Mouse (Mus musculus) fat pad, adult 2 months (tissue): ENCODE results near the gene Slit3.

Source experiments
- DNase-seq: peaks from one replicate; pipeline ENCODE4 v3.0.0-alpha.2; 2011; ENCODE audit warnings: low read depth, low spot score; ENCODE audit errors: extremely low read depth

The Slit3 gene

GRCm38 (mm10) chr11:35504916-35505315 lies 383.9 kb downstream of the Slit3 start:
- no peak for DNase-seq

DNA sequence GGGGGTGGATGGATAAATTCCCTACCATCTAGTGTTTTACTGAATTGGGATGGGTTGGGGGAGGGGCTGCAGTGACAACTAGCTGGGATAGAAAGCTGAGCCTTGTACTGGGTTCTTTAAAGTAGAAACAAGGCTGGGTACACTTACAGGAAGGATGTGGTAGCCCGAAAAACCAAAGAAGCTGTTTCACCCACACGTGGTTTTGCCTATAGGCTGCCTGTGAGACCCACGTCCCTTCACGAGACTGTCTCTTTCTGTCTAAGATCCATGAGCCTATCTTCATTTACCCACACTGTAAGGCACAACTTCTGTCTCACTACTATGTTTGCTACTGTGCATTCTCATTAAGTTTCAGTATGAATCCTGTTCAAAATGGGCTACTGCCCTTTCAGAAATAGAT lies 384.3 kb downstream of the Slit3 start:
- no peak for DNase-seq

DNA sequence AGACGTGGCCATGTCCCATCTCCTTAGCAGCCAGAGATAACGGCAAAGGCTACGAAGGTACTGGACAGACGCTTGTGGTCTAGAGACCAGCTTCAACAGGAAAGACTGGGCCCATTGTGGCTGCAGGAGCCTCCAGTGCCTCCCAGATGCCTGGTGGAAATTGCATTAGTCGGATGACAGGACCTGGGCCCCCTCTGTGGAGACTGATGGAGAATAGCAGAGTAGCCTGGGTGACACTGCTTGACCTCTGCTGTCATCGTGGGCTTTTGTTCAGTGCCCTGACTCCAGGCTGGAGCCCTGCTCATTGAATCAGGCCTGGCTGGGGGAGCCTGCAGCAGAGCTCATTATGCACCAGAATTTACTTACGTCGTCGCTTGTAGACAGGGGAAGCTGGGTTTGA lies 384.8 kb downstream of the Slit3 start:
- DNase-seq, result no peak

- no peak for DNase-seq
Observed at GRCm38 (mm10) chr11:35507781-35508390, 386.9 kb downstream of the Slit3 start.

DNA sequence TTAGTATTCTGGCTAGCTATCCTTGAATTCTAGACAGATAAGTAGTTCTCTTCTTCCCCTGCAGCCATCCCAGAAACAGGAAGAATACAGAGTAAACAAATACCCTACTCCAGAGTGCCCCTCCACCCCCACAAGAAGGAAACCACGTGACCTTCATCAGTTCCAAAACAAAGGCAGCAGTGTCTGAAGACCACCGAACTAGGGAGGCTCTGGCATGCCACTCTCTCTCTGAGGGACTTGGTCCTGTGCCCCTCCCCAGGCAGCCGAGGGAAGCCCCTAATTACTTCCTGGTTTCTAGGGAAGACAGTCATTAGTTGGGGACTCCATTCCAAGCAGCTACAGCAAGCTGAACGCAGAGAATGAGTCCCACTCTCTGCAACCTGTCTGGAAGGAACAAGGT lies 391.7 kb downstream of the Slit3 start:
- no peak for DNase-seq

GRCm38 (mm10) chr11:35513343-35513742 lies 392.3 kb downstream of the Slit3 start:
- no peak for DNase-seq

DNA sequence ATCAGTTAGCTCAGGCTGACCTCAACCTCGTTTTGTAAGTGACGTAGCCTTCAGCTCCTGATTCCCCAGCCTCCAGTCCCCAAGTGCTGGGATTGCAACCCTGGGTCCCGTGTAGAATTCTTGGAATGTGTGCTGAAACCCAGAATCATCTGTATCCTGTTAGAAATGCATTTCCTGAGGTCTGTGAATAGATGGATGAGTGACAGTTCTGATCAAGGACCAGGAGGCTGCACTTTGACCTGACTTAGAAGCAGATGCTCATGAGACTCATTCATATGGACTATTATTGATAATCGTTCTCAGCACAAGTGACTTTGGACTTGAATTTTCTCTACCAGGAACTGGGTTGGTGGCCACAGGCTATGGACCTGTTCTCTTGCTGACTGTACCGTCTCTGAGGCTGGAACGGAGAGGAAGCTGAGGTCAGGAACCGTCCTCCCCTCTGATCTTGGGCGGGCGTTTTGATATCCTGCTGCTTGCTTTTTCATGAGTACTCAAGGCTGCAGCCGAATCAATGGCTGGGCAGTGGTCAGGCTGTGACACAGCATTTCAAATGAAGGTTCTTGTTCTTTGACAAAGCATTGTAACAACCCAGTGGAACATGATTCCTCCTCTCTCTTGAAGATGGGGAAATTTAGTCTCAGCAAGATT lies 401.9 kb downstream of the Slit3 start:
- DNase-seq, result no peak

DNA sequence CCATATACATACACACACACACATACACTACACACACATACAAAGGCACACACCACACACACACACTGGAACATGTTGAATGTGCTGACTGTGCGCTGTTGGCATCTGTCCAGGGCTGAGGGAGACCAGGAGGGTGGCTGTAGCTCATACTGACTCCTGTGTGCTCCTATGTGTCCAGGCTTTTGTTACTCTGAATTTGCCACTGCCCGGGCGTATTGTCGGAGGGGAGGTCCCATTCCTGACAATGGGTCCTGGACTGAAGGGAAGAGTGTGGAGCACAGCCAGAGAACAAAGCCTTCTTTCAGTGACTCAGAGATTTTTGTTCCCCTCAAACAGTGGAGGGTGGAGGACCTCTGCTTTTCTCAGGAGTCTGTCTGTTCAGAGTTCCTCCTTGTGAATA lies 402.7 kb downstream of the Slit3 start:
- DNase-seq, result no peak

GRCm38 (mm10) chr11:35526219-35526762 lies 405.3 kb downstream of the Slit3 start:
- DNase-seq, result no peak

GRCm38 (mm10) chr11:35527816-35528462 lies 406.9 kb downstream of the Slit3 start:
- no peak for DNase-seq

- DNase-seq, result no peak
Observed at GRCm38 (mm10) chr11:35535027-35535426, 414.0 kb downstream of the Slit3 start.

DNA sequence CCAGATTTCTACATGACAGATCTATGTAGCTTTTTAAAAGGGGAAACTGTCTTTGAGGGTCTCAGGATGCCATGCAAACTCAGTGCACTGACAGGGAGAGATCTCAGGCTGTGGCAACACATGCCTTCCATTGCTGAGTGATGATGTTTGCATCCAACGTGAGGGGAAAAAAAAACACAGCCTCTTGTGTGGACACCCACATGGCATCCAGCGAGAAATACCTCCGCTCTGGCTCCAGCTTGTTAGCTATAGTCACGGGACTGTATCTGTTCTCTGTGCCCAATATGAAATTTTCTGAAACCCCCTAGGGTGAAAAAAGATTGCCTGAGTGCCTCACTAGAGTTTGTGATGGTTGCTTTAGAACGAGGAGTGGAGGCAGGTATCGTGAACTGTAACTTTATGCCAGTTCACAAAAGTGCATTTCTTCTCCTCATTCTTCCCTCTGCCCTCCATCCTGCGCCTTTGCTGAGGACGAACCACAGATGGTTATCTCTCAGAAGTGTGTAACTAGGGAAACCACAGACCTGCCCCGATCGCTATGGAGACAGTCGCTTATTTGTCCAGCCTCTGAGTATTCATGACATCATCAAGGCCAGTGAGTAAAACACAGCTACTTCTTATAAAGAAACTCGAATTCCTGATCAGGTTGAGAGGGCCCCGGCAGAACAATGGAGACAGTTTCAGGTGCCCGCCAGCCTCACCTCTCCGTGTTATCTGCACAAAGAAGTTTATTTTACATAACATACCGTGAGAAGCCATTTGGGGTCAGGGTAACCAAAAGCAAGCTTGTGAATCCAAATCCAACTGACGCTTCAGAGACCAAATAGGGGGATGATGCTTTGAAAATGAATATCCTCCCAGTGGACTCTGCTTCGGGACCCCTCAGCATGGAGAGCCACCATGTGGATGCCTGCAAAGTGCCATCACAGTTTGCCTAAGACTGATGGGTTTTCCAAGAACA lies 416.4 kb downstream of the Slit3 start:
- DNase-seq, result no peak

- no peak for DNase-seq
Observed at GRCm38 (mm10) chr11:35542731-35543130, 421.7 kb downstream of the Slit3 start.

GRCm38 (mm10) chr11:35544112-35545064 lies 423.4 kb downstream of the Slit3 start:
- no peak for DNase-seq

- no peak for DNase-seq
Observed at GRCm38 (mm10) chr11:35546081-35546822, 425.2 kb downstream of the Slit3 start.

DNA sequence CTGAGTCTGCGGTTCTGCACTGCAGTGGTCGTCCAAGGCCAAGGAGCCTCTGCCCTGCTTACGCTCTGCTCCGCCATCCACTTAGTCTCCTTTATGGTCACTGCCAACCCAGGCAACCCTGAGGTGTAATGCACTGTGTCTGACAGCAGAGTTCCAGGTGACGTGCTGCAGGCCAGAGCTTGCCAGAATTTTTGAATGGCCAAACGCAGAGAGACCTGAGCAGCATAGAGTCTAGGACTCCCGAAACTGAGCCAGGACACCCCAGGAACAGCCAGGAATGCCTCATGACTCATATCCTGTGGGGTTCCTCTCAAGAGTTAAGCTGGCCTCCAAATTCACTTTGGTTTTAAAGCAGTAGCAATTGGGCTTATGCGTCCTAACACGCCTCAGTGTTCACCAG lies 429.0 kb downstream of the Slit3 start:
- DNase-seq, result no peak

DNA sequence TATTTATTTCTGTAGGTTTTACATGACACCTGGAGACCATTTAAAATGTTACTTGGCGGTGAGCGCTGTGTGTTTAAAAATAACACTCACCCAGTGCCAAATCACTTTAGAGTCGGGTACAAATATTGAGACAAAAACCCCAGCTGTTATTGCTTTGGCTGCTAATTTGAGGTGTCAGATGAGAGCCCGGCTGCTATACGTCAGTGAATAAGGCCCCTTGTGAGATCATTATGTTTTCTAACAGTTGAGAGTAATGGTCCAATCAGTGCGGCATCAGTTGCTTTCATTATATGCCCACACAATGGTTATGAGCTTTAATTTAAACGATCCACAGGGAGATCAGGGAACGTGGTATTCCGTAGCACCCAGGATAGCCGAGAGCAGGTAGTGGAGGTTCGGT lies 435.2 kb downstream of the Slit3 start:
- no peak for DNase-seq

DNA sequence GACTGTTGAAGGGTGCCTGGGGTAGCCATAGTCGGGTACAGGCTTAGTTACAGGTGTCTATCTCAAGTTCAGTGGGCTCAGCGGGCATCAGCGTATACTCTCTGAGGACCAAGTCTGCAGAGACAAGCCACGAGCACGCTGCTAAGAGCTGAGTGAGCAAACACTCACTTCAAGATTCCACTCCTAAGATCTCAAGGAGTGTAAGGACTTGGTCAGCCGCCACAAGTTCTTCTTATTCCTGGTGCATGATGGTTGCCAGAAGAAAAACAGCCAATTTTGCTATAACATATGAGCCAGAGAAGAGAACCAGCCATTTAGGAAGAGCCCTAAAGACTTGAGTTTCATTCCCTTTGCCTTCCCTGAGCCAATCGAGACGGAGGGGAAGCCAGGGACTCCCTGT lies 436.5 kb downstream of the Slit3 start:
- no peak for DNase-seq

DNA sequence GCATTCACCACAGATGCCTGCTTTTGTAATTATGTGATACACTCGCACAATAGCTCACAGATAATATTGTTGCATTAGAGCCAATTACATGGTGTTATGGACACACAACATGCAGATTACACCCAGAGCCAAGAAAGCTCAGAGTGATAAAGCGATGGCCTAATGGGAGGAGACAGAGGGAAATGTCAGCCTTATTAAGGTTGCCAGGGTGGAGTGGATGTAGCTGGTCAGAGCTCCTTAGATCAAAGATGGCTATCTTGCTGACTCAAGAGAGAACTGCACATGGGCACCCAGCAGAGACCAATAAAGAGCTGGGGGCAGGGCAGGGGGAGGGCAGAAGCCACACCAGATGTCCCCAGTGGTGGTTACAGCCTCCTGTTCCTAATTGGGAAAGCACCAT lies 437.3 kb downstream of the Slit3 start:
- DNase-seq, result no peak
